Mouse (Mus musculus) heart, embryonic 10.5 days (tissue): ENCODE measurements at regions not wholly inside any gene's neighbourhood (a gene's known extent, or its start where the extent isn't known, plus 50 kb on each side); places are given as distances from the start of the nearest gene placed in this dataset.

ENCODE experiments used
- DNase-seq: peaks from one replicate; pipeline ENCODE4 v3.0.0-alpha.2; 2017; ENCODE audit warnings: low spot score
- H3K27ac ChIP-seq: fragments of 300-500 bp; sonication (generic); 2 replicates; pipeline ENCODE4 v1.5.1; 2016; ENCODE audit warnings: mild to moderate bottlenecking
- H3K27me3 ChIP-seq: fragments of 300-500 bp; sonication (generic); 2 replicates; pipeline ENCODE4 v1.6.1; 2016; ENCODE audit warnings: mild to moderate bottlenecking; ENCODE audit not compliant: poor library complexity, insufficient read depth, severe bottlenecking
- H3K36me3 ChIP-seq: fragments of 300-500 bp; sonication (generic); 2 replicates; pipeline ENCODE4 v1.6.1; 2016; ENCODE audit warnings: mild to moderate bottlenecking, moderate library complexity
- H3K4me1 ChIP-seq: fragments of 300-500 bp; sonication (generic); 2 replicates; pipeline ENCODE4 v1.6.1; 2016; ENCODE audit warnings: mild to moderate bottlenecking
- H3K4me3 ChIP-seq: fragments of 300-500 bp; sonication (generic); 2 replicates; pipeline ENCODE4 v1.5.1; 2016; ENCODE audit warnings: mild to moderate bottlenecking, moderate library complexity
- H3K9me3 ChIP-seq: fragments of 300-500 bp; sonication (generic); 2 replicates; pipeline ENCODE4 v1.6.1; 2016; ENCODE audit warnings: mild to moderate bottlenecking, moderate library complexity
- WGBS: fragments of 180-500 bp; shearing (Covaris S2); methylation state at CpG from one replicate; pipeline ENCODE4 v1.1.7; 2016; 5-methylcytosine and 5-hydroxymethylcytosine counted together

DNA sequence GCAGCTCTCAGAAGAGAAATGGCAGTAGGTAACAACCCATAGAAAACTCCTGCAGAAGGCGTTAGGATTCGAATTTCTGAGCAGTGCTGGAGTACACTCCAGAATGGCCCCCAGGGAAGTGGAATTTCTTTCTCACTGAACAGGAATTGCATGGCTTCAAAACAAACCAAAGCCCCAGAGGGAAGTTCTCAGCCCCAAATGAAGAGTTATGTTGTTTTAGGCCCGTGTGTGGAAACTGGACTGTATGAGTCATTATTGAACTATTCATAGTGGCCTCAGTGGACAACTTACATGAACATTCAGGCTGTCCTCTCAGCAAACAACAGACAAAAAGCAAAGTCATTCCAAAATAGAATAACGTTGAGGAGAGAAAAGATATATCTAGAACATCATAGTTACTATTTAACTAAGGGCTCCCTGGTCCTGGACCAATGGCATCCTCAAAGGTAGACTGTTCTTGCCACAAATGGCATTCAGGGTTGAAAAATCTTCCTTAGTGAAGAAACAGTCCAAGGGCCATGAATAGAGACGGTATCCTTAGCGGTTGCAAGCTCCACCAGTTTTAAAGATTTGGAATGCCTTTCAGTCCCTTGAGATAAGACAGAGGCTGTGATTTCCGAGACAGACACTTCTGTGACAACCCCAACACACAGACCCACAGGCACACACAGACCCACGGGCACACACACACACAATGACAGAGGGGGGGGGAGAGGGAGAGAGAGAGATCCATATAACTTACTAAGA, 235.0 kb upstream of the Nt5e start:
- Histone ChIP-seq H3K27me3 (peaks cover 8% of the 10 kb centered on the region; the same call in 1 of the 2 replicates), H3K27ac (no peak overlapping the region), H3K4me3 (no peak overlapping the region), H3K36me3 (no peaks in the 10 kb centered on the region), H3K9me3 (no peaks in the 10 kb centered on the region), H3K4me1 (0 out of 2 replicates have a peak, but pooled peaks cover 8% of the 10 kb centered on the region)
- no peak for DNase-seq
- 37% methylated on average over 8 of the region's 8 CpGs for WGBS

DNA sequence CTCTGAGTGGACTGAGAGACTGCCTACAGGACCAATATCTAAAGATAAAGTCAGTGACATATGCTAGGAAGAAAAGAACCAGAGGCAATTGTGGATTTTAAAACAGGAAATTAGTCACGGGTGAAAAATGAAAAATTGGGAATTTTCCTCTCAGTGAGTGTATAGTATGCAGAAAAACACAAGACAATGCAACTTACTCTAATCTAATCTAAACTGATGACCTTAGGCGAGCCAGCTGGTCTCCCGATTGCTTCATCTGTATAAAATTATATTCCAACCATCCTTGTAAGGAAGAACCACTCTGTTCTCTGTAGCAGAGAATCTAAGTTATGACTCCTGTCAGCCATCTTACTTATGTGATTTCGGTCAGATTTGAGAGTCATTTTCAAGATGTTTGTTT, 234.4 kb upstream of the Nt5e start:
- Histone ChIP-seq H3K27ac (no peak overlapping the region), H3K4me1 (0 out of 2 replicates have a peak, but pooled peaks cover 8% of the 10 kb centered on the region)
- 62% methylated on average over 4 of the region's 4 CpGs for WGBS

DNA sequence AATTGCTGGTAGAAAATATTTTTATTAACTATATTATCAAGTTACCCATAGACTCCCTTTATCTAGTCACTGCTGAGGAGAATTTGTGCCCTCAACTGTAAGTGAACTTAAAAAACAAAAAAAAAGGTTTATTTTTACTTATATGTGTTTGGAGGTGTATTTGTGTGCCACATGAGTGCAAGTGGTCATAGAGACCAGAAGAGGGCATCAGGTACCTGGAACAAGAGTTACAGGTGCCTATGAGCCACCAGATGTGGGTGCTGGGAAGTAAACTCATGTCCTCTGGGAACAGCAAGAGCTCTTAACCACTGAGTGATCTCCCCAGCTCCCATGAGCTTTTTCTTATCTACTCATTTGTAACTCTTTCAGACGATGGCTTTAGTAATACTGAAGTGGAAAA, 213.9 kb upstream of the Nt5e start:
- H3K4me3 ChIP-seq: no peak overlapping the region
- H3K4me1 ChIP-seq: no peaks in the 10 kb centered on the region
- no peaks in the 10 kb centered on the region for H3K9me3 ChIP-seq
- no peak for DNase-seq
- no peak overlapping the region for H3K27ac ChIP-seq
- no peaks in the 10 kb centered on the region for H3K27me3 ChIP-seq
- no peaks in the 10 kb centered on the region for H3K36me3 ChIP-seq
- WGBS: 40% methylated on average over 1 of the region's 1 CpGs

More for the DNA sequence above, 234.4 kb upstream of the Nt5e start:
- H3K9me3 ChIP-seq: no peaks in the 10 kb centered on the region
- DNase-seq: no peak
- no peaks in the 10 kb centered on the region for H3K36me3 ChIP-seq
- no peak overlapping the region for H3K4me3 ChIP-seq
- H3K27me3 ChIP-seq: peaks cover 8% of the 10 kb centered on the region; the same call in 1 of the 2 replicates

DNA sequence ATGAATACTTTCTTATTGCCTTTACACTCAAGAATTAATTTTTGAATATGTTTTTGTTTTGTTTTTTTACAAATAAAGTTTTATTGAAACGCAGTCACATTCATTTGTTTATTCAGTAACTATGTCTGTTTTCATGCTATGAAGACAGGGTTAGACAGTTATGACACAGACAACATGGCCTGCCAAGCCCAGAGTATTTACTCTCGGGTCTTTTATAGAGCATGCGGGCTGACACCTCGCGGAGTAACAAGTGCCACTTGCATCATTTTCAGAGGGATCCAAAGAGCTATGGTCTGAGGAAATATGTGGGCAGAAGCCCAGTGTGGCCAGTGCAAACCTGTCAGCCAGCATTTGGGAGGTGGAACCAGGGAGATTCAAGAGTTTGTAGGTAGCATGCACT, 206.5 kb upstream of the Nt5e start:
- Histone ChIP-seq H3K9me3 (no peaks in the 10 kb centered on the region), H3K27ac (no peak overlapping the region), H3K4me1 (no peaks in the 10 kb centered on the region), H3K4me3 (no peak overlapping the region), H3K27me3 (no peaks in the 10 kb centered on the region), H3K36me3 (no peaks in the 10 kb centered on the region)
- no peak for DNase-seq
- 87% methylated on average over 5 of the region's 5 CpGs for WGBS

GRCm38 (mm10) chr9:88120963-88121570, 205.9 kb upstream of the Nt5e start:
- DNase-seq: no peak
- no peak overlapping the region for H3K4me3 ChIP-seq
- H3K9me3 ChIP-seq: no peaks in the 10 kb centered on the region
- H3K4me1 ChIP-seq: no peaks in the 10 kb centered on the region
- H3K27ac ChIP-seq: no peak overlapping the region
- no peaks in the 10 kb centered on the region for H3K27me3 ChIP-seq
- H3K36me3 ChIP-seq: no peaks in the 10 kb centered on the region
- 75% methylated on average over 11 of the region's 11 CpGs for WGBS

- Histone ChIP-seq H3K4me3 (no peak overlapping the region), H3K27ac (no peak overlapping the region), H3K27me3 (no peaks in the 10 kb centered on the region), H3K9me3 (no peaks in the 10 kb centered on the region), H3K4me1 (no peaks in the 10 kb centered on the region), H3K36me3 (no peaks in the 10 kb centered on the region)
- no peak for DNase-seq
- WGBS: 85% methylated on average over 9 of the region's 9 CpGs
These were observed 202.5 kb upstream of the Nt5e start for GRCm38 (mm10) chr9:88124322-88125005.

DNA sequence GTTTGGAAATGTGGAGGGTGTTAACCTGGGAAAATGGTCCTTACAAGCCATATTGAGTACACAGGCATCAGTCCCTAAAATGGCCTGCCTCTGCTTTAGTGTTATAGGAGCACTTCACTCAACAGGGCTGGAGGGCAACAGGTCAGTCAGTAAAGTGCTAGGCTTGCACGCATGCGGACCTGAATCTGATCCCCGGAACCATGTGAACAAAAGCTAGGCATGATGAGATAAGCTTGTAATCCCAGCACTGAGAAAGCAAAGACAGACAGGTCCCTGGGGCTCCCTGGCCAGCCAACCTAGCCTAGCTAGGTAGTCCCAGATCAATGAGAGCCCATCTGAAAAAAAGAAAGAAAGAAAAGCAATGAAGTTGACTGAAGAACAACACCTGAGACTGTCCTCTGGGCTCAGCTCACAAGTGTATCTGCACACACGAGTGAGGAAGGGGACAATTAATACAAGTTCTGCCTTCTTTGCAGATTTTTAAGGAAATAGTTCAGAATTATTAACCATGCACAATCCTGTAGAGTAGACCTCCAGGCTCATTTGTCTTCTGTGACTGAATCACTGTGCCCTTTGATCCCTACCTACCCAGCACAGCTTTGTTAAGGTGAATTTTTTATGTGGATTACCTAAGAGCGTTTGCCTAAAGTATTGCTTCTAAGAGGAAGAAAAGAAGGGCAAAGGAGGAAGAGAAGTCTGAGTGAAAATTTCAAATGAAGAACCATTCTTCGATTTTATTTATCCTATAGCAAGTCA, 163.8 kb upstream of the Nt5e start:
- no peaks in the 10 kb centered on the region for H3K4me1 ChIP-seq
- H3K4me3 ChIP-seq: no peak overlapping the region
- no peaks in the 10 kb centered on the region for H3K36me3 ChIP-seq
- H3K27me3 ChIP-seq: no peaks in the 10 kb centered on the region
- no peak for DNase-seq
- H3K27ac ChIP-seq: no peak overlapping the region
- H3K9me3 ChIP-seq: no peaks in the 10 kb centered on the region
- 76% methylated on average over 6 of the region's 6 CpGs for WGBS

DNA sequence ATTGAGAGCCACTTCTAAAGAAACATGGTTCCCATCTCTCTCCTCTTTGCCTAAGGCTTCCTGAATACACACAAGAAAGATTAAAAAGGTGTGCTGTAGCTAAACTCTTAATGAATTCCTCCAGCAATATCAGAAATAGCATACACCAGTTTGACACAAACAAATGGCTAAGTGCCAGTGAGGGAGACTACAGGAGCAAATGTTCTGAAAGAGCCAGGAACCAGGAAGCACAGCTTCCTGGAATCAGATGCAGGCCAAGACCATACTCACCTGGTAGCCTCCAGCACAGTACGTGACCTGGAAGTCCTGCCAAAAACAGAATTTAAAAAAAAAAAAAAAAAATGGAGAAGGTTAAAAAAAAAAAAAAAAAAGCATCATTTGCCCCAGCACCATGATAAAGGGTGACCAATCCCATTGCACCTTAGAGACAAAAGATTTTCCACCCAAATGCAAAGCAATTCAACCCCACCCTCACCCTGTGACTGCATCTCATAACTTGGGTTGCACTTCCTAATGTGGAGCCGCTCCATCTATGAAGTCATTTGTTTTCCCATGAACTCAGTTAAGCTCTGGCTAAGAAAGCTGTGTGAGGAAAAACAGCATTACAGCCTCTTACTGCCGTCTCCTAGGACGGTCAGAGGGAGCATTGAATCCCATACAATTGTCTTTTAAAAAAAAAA, 149.3 kb upstream of the Nt5e start:
- Histone ChIP-seq H3K9me3 (no peaks in the 10 kb centered on the region), H3K4me1 (no peaks in the 10 kb centered on the region), H3K36me3 (no peaks in the 10 kb centered on the region), H3K4me3 (no peak overlapping the region), H3K27me3 (no peaks in the 10 kb centered on the region), H3K27ac (no peak overlapping the region)
- no peak for DNase-seq
- WGBS: 60% methylated on average over 4 of the region's 4 CpGs

GRCm38 (mm10) chr9:88181189-88181994, 145.6 kb upstream of the Nt5e start:
- Histone ChIP-seq H3K27ac (no peak overlapping the region), H3K4me1 (no peaks in the 10 kb centered on the region), H3K4me3 (no peak overlapping the region), H3K9me3 (no peaks in the 10 kb centered on the region), H3K36me3 (no peaks in the 10 kb centered on the region), H3K27me3 (no peaks in the 10 kb centered on the region)
- no peak for DNase-seq
- 78% methylated on average over 9 of the region's 9 CpGs for WGBS

GRCm38 (mm10) chr9:88207378-88207777, 119.6 kb upstream of the Nt5e start:
- WGBS: 72% methylated on average over 7 of the region's 7 CpGs
- Histone ChIP-seq H3K4me1 (no peaks in the 10 kb centered on the region), H3K36me3 (no peaks in the 10 kb centered on the region), H3K27me3 (no peaks in the 10 kb centered on the region), H3K4me3 (no peak overlapping the region), H3K27ac (no peak overlapping the region), H3K9me3 (no peaks in the 10 kb centered on the region)
- DNase-seq: no peak

DNA sequence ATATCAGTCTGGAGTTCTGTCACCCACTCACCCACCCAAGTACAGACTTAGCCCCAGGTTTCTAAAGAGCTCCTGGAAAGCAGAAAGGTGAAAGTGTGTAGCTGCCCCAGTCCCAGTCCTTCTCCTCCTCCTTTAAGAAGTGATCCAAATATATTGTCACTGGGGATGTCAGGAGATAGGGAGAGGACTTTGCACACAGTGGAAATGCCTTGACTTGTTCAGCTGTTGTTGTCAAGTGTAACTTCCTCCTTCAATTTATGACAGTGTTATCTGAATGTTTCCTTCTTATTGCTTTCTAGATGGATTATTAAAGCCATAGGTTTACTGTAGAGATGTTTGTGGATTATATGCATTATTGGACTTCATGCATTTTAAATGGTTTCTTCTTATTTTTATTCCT, 119.0 kb upstream of the Nt5e start:
- DNase-seq: no peak
- H3K4me3 ChIP-seq: no peak overlapping the region
- no peaks in the 10 kb centered on the region for H3K9me3 ChIP-seq
- no peak overlapping the region for H3K27ac ChIP-seq
- no peaks in the 10 kb centered on the region for H3K27me3 ChIP-seq
- no peaks in the 10 kb centered on the region for H3K4me1 ChIP-seq
- no peaks in the 10 kb centered on the region for H3K36me3 ChIP-seq

DNA sequence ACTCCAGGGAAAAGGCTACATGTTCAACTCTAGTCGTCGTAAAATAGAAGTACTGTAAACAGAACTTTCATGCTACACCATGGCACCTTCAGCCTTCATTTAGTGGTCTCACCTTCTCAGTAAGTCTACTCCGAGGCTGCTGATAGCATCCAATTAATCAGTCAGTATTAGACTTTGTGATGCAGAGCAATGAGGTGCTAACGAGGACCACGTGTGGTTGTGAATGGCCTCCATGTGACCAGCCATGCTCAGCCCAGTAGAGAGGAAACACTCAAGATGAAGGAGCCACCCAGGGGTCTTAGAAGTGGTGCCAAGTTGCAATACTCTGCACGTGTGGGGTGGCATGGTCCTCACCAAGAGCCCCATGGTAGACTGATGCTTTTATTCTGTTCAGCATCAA, 112.2 kb upstream of the Nt5e start:
- Histone ChIP-seq H3K27ac (no peak overlapping the region), H3K27me3 (no peaks in the 10 kb centered on the region), H3K36me3 (no peaks in the 10 kb centered on the region), H3K9me3 (no peaks in the 10 kb centered on the region), H3K4me1 (no peaks in the 10 kb centered on the region), H3K4me3 (no peak overlapping the region)
- 63% methylated on average over 6 of the region's 6 CpGs for WGBS
- DNase-seq: no peak
